Mouse (Mus musculus): ENCODE results near the gene Mroh2a.

DNA sequence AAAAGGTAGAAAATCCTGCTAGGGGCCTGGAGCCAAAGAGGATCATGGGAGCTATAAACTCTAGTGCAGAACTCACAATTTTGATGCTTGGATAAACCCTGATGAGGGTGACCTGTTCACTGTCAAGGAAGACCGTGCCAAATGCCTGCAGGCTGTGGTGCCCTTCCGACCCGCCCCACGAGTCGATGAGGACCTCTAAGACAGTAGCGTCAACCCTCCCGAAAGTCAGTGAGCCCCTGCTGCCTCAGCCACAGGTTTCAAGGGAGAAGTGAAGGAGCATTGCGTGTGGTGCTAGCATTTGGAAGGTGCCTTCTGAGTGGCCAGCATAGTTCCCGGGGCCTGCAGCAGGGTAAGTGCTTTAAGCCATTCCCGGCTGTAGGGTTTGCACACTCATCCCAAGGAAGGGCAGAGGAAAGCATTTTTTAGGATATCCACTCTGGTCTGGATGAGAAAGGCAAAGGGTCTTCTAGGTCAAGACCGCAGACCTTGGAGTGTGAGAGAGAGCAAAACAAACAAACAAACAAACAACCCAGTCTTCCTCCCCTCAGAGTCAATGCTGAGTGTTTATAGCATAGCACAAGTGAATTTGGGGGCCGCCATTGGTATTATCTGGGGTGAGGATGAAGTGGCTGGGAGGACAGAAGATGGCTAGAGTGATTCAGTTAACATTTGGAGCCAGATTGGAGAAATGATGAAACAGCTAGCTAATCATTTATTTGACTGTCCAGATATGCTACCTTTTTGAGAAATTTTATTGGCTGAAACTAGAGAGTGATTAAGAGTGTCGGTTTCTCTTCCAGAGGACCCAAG is 60.3 kb downstream of the Mroh2a start:
- no peak for TF ChIP-seq CTCF (IDR thresholded peaks at IDR 0.05; ENCODE audit: extremely low read depth, insufficient read depth, low read length)
- TF ChIP-seq POLR2A (IDR thresholded peaks at IDR 0.05; ENCODE audit: extremely low read depth, insufficient read depth, low read length), result no peak

All from cortical plate, adult 2 months (tissue).